Mouse (Mus musculus) C2C12 (cell line): ENCODE measurements at regions not wholly inside any gene's neighbourhood (a gene's known extent, or its start where the extent isn't known, plus 50 kb on each side); places are given as distances from the start of the nearest gene placed in this dataset.

ENCODE experiments used
- CTCF ChIP-seq: IDR thresholded peaks from one replicate; pipeline ENCODE4 v1.5.1; 2011; ENCODE audit not compliant: control insufficient read depth, insufficient read depth, insufficient read length
- MYOG ChIP-seq: IDR thresholded peaks from one replicate; pipeline ENCODE4 v1.6.1; 2011; ENCODE audit not compliant: control insufficient read depth, insufficient read length; ENCODE audit errors: extremely low read depth

GRCm38 (mm10) chr13:63724293-63724692 is 90.7 kb upstream of the Ercc6l2 start:
- TF ChIP-seq CTCF (no peak), MYOG (no peak)
